Mouse (Mus musculus): ENCODE measurements around the gene Sned1.

- TF ChIP-seq CTCF (IDR thresholded peaks at IDR 0.05; ENCODE audit: extremely low read depth, insufficient read length, insufficient replicate concordance, low read depth, low read length) (no peak), POLR2A (IDR thresholded peaks at IDR 0.05; ENCODE audit: low read depth, low read length) (no peak)
These were observed 90.8 kb downstream of the Sned1 start for GRCm38 (mm10) chr1:93326446-93326845.
